Mouse (Mus musculus): Measurements from ENCODE around the gene Slx4ip. TPM values are rescaled to one million over a fixed set of nuclear protein-coding genes. Genes with fewer than 3 reads are reported as not detected.
A peak's percentile ranks its signal among the peaks of the same experiment; 100 is the strongest.

The Slx4ip gene
- total RNA-seq, 2 experiments from 2014 or later = 2.6 to 4.8 TPM

DNA sequence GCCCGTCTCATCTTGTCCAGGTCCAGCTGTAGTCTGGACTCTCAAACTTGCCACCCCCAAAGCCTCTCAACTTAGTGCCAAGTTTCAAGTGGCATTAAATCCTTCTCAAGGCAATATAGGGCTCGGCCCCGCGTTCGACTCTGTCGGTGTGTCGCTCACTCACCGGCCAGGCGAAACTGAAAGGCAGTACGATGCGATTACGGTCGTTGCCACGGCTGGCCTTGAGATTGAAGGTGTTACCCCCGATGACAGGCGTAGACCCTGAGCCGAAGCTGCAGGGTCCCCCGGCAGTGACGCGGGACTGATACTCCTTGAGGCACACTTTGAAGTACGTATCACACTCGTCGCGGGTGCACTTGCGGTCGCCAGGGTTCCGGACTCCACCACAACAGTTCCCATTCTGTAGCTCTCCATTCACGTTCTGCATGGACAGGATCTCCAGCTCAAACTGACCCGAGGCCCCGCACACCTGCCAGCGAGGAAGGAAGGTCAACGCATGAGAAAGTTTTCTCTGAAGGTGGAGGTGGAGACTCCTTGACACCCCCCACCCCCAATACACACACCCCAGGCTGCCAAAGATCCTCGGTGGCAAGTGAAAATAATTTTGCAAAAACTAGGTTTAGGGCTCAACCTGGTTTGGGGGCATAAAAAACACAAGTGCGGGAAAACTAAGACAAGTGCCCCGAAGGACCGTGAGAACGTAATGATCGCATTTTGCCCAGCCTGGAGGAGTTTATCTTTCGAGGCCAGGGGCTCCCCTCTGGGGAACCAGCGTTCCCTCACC is 224.4 kb downstream of the Slx4ip start:
- TF ChIP-seq CTCF (IDR thresholded peaks at IDR 0.05) = no peak
- Histone ChIP-seq H3K27ac (peak overlapping the region; percentile 96), H3K4me3 (peak overlapping the region; percentile 79)
- intact Hi-C loops (cut with DNase I) = loop anchor here (2.0 to 5.0 kb wide), 2 partner anchors 225 to 617 kb away; partner anchors contain the start of genes AL731706.1, Mkks and Slx4ip
- DNase-seq = peak; percentile 60

DNA sequence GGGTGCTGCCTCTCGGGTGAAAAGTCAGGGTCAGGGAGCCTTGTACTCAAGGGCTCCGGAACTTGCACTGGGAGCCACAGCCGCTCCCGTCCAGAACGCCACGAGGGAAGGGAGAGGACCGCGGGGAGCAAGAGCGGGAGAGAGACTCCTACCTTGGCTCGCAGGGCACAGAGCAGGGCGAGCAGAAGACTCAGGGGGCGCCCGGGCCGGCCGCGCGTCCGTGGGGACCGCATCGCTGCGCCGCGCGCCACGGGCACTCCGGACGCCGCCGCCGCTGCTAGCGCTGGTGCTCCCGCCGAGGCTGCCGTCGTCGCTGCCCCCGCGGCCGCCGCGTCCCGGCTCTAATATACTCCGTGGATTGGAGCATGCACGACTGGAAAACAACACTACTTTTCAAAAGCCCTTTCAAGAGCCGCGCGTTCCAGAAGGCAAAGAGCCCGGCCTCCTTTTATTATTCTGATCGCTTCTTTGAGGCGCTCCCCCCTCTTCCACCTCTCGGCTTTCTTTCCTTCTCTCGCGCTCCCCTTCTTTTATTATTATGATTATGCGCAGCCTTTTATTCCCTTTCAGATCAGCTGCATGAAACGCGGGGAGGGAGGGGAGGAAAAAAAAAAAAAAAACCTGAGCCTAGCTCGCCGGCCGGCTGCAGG is 225.1 kb downstream of the Slx4ip start, which contains the start of gene Jag1:
Gene Jag1, minus strand, starts transcription at position 620 of the 650 bp plus-strand sequence.
- Histone ChIP-seq H3K27ac (peak within 1 kb of the TSS; percentile 96), H3K4me3 (peak within 1 kb of the TSS; percentile 79)
- DNase-seq = peak; percentile 65
- intact Hi-C loops (cut with DNase I) = loop anchor here (5.0 kb wide), 1 partner anchor 616 kb away; no protein-coding TSS in a partner anchor
- TF ChIP-seq CTCF (IDR thresholded peaks at IDR 0.05) = no peak

- peak; percentile 95 for DNase-seq
- intact Hi-C loops (cut with DNase I) = loop anchor here (5.0 kb wide), 1 partner anchor 616 kb away; no protein-coding TSS in a partner anchor
- H3K4me3 ChIP-seq = peak overlapping the region; percentile 79
- TF ChIP-seq CTCF (IDR thresholded peaks at IDR 0.05) = no peak
- H3K27ac ChIP-seq = peak overlapping the region; percentile 96
These were observed 225.8 kb downstream of the Slx4ip start for GRCm38 (mm10) chr2:137116675-137117320.

DNA sequence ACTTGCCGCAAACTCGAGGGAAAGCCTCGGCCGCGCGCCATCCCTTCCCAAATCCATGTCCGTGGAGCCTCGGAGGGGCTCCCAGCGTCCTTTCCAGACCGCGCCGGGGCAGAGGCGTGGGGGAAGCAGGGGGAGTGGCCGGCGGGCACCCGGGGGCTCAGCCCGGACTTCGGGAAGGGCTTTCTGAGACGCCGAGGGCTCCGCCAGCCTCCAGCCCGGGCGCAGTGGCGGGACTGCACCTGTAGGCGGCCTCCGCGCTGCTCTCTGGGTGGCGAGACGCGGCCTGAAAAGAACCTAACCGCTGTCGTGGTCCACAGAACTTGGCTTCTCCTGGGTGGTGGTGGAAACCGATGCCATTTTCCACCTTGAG is 226.3 kb downstream of the Slx4ip start:
- Histone ChIP-seq H3K4me3 (peak overlapping the region; percentile 79), H3K27ac (peak overlapping the region; percentile 96)
- DNase-seq = peak; percentile 92
- peak; percentile 99; the same call in 1 of the 2 replicates for TF ChIP-seq CTCF (IDR thresholded peaks at IDR 0.05)
- intact Hi-C loops (cut with DNase I) = loop anchor here (5.0 kb wide), 1 partner anchor 615 kb away; no protein-coding TSS in a partner anchor

Other genes with a start within 250 kb of the Slx4ip start
- not detected for gene Snap25, start 177.8 kb upstream of the Slx4ip start, total RNA-seq (2021)
- gene AL731706.2, start 5.5 kb upstream of the Slx4ip start, total RNA-seq (2021) = 10 to 100 TPM; 15.3 to 37.8 TPM
- gene AL731706.1, start 171 bp downstream of the Slx4ip start, total RNA-seq (2021) = 10 to 100 TPM; 22.5 to 28.0 TPM
- gene Mkks, start 171 bp downstream of the Slx4ip start, total RNA-seq (2021) = 10 to 100 TPM; 33.5 to 38.2 TPM
- gene Jag1, start 225.4 kb downstream of the Slx4ip start, total RNA-seq (2021) = 1 to 10 TPM; 5.3 to 6.7 TPM

All from gastrocnemius, adult 2 months (tissue).